In genomic region chr9:89793018-89793417, GRCm38 (mm10) we compare ENCODE assay signal across 9 mouse cellular contexts. TPM values are rescaled to one million over a fixed set of nuclear protein-coding genes. Genes with fewer than 3 reads are reported as not detected.
DNase-seq lines count a peak whose midpoint lies in the region; ATAC-seq and TF ChIP-seq lines count a peak whose summit lies in the region.
"Had no signal": no experiment of that assay in that cellular context is flagged by ENCODE, and none has a peak within 500 bp of the region (broad histone marks: within the 10 kb centered on the region; RNA-seq: fewer than 3 reads in every experiment).

No protein-coding gene starts in this region.

- no peak for TF ChIP-seq EP300 in ES-Bruce4 (IDR thresholded peaks at IDR 0.05; ENCODE audit: insufficient read depth, low read depth, low read length)

- H3K9ac ChIP-seq in ES-Bruce4 (ENCODE audit: low read depth, poor library complexity, severe bottlenecking) = no peak overlapping the region
- H3K9ac ChIP-seq: limb, embryonic 15.5 days had no signal

- H3K4me3 ChIP-seq in ES-Bruce4 (ENCODE audit: low read depth, low read length) = no peak overlapping the region
- no peak overlapping the region for H3K4me3 ChIP-seq in midbrain, embryonic 10.5 days
- H3K4me3 ChIP-seq: limb, embryonic 15.5 days had no signal

- TF ChIP-seq POLR2A in ES-Bruce4 (IDR thresholded peaks at IDR 0.05; ENCODE audit: insufficient read depth, low read length) = no peak

- H3K9me3 ChIP-seq in ES-Bruce4 (replicated peaks; ENCODE audit: control insufficient read depth, insufficient read depth, low read length, poor library complexity, severe bottlenecking) = no peaks in the 10 kb centered on the region
- no peaks in the 10 kb centered on the region for H3K9me3 ChIP-seq in midbrain, embryonic 10.5 days (replicated peaks)
- H3K9me3 ChIP-seq: limb, embryonic 15.5 days had no signal

- H3K36me3 ChIP-seq in ES-Bruce4 (ENCODE audit: control insufficient read depth, insufficient read depth, low read length, poor library complexity, severe bottlenecking) = no peaks in the 10 kb centered on the region
- H3K36me3 ChIP-seq in midbrain, embryonic 10.5 days = no peaks in the 10 kb centered on the region
- H3K36me3 ChIP-seq: limb, embryonic 15.5 days had no signal

- DNase-seq in adrenal gland, adult 18-20 months (ENCODE audit: low spot score in 2 of 2) = peak; percentile 55 to 60
- DNase-seq in embryo, embryonic 11 days = peak; percentile 73
- DNase-seq in layer of hippocampus, postnatal 36 days = peak; percentile 56 to 69
- DNase-seq in midbrain, embryonic 10.5 days (ENCODE audit: low spot score) = peak; percentile 74
- peak; percentile 4 for DNase-seq in skeletal muscle tissue, adult 2 months (ENCODE audit: low read depth, low spot score)

- H3K27ac ChIP-seq in ES-Bruce4 (ENCODE audit: insufficient read depth, low read length) = no peak overlapping the region
- H3K27ac ChIP-seq in midbrain, embryonic 10.5 days (replicated peaks) = no peak overlapping the region
- H3K27ac ChIP-seq: limb, embryonic 15.5 days had no signal

- no peaks in the 10 kb centered on the region for H3K4me1 ChIP-seq in ES-Bruce4 (ENCODE audit: control insufficient read depth, insufficient read depth, low read length)
- no peaks in the 10 kb centered on the region for H3K4me1 ChIP-seq in midbrain, embryonic 10.5 days
- H3K4me1 ChIP-seq: limb, embryonic 15.5 days had no signal

- H3K27me3 ChIP-seq in ES-Bruce4 (ENCODE audit: control insufficient read depth, insufficient read depth, low read length, poor library complexity, severe bottlenecking) = no peaks in the 10 kb centered on the region
- H3K27me3 ChIP-seq in midbrain, embryonic 10.5 days (ENCODE audit: low read depth, poor library complexity, severe bottlenecking) = no peaks in the 10 kb centered on the region
- H3K27me3 ChIP-seq: limb, embryonic 15.5 days had no signal

- TF ChIP-seq CTCF in ES-Bruce4 (IDR thresholded peaks at IDR 0.05; ENCODE audit: low read depth, low read length) = peak; percentile 72

- WGBS in midbrain, embryonic 10.5 days = 12% methylated on average over 6 of the region's 6 CpGs

- peak; percentile 75 to 79 for ATAC-seq in hematopoietic stem cell, adult 5-6 weeks (replicated peaks in 1 of 2; ENCODE audit: insufficient read depth in 1 of 2, low FRiP score in 2 of 2, low TSS enrichment in 1 of 2, low read depth in 1 of 2, poor library complexity in 2 of 2, severe bottlenecking in 2 of 2)
- ATAC-seq in inflammation-experienced regulatory T-cells, adult 6 months = no peak

RNA-seq across cellular contexts. Expression of gene Ankrd34c, which starts 54.7 kb away (rescaled TPM):
- not detected in 2 replicates for polyA plus RNA-seq in ES-Bruce4 (2011; ENCODE audit: insufficient read depth, insufficient read length, low read depth, missing spikeins)
- total RNA-seq in adrenal gland, adult 18-20 months (2021) = not detected
- total RNA-seq in hematopoietic stem cell, adult 5-6 weeks (2017) = not detected in 2 replicates
- 1 to 10 TPM; 1.0 to 1.4 TPM for total RNA-seq in layer of hippocampus, postnatal 36 days (2021)
- not detected in 2 replicates for polyA plus RNA-seq in midbrain, embryonic 10.5 days (2016; fragmentation: Nextera tagmentation; extraction: Ambion mirVana)
- polyA plus RNA-seq in inflammation-experienced regulatory T-cells, adult 6 months (2017; shearing (Covaris generic)) = not detected

Comparison
In these comparisons a context has a peak if more than half of its experiments do, and no peak if none do; other contexts are left out.
1. DNase-seq: peak in every context shown above with its lines; median percentile 74 in midbrain, embryonic 10.5 days; 73 in embryo, embryonic 11 days; 62 in layer of hippocampus, postnatal 36 days; 58 in adrenal gland, adult 18-20 months; 4 in skeletal muscle tissue, adult 2 months.